Mouse (Mus musculus) brain, embryonic 18.5 days (tissue): ENCODE data around the gene Clpx.

Experiments used
- DNase-seq: peaks from one replicate; pipeline ENCODE4 v3.0.0-alpha.2; 2012; ENCODE audit warnings: low read depth, low spot score

Gene Clpx

GRCm38 (mm10) chr9:65345854-65346475 is 51.9 kb downstream of the Clpx start, which contains the start of gene Pdcd7:
Gene Pdcd7 (plus strand): TSS chr9:65346104.
- peak; percentile 94 for DNase-seq

GRCm38 (mm10) chr9:65346476-65347111 is 52.5 kb downstream of the Clpx start:
- no peak for DNase-seq

- DNase-seq, result no peak
Measured at GRCm38 (mm10) chr9:65347112-65347850, 53.2 kb downstream of the Clpx start.

GRCm38 (mm10) chr9:65353251-65353650 is 59.2 kb downstream of the Clpx start:
- DNase-seq, result no peak

GRCm38 (mm10) chr9:65356561-65356960 is 62.5 kb downstream of the Clpx start:
- DNase-seq, result no peak

GRCm38 (mm10) chr9:65356971-65357370 is 62.9 kb downstream of the Clpx start:
- DNase-seq, result no peak

GRCm38 (mm10) chr9:65358956-65359480 is 65.0 kb downstream of the Clpx start:
- DNase-seq, result no peak

- DNase-seq, result no peak
Measured at GRCm38 (mm10) chr9:65360641-65361448, 66.8 kb downstream of the Clpx start, which contains the start of gene Ubap1l. Gene Ubap1l (plus strand): TSS chr9:65361041.

GRCm38 (mm10) chr9:65363684-65364083 is 69.6 kb downstream of the Clpx start:
- DNase-seq, result no peak

- DNase-seq, result no peak
Measured at GRCm38 (mm10) chr9:65365721-65366120, 71.7 kb downstream of the Clpx start.

GRCm38 (mm10) chr9:65371756-65372155 is 77.7 kb downstream of the Clpx start:
- DNase-seq, result no peak

GRCm38 (mm10) chr9:65372449-65372848 is 78.4 kb downstream of the Clpx start:
- DNase-seq, result no peak

- DNase-seq, result no peak
Measured at GRCm38 (mm10) chr9:65374468-65375162, 80.6 kb downstream of the Clpx start.

GRCm38 (mm10) chr9:65375163-65375934 is 81.3 kb downstream of the Clpx start:
- no peak for DNase-seq
